Mouse (Mus musculus) brain, embryonic 14.5 days (tissue): ENCODE data around the gene Sec24c. TPM values are rescaled to one million over a fixed set of nuclear protein-coding genes. Genes with fewer than 3 reads are reported as not detected.
A peak's percentile ranks its signal among the peaks of the same experiment; 100 is the strongest.

ENCODE experiments used
- DNase-seq: peaks from one replicate; pipeline ENCODE4 v3.0.0-alpha.2; 2011; ENCODE audit warnings: low read depth
- CTCF ChIP-seq: fragments of 200-500 bp; IDR thresholded peaks from 2 replicates; pipeline ENCODE4 v1.5.1; 2012; ENCODE audit warnings: inconsistent platforms, mild to moderate bottlenecking, moderate library complexity, borderline replicate concordance; ENCODE audit not compliant: insufficient read depth, insufficient read length; ENCODE audit errors: extremely low read depth
- POLR2A ChIP-seq: fragments of 200-500 bp; IDR thresholded peaks from 2 replicates; pipeline ENCODE4 v1.6.1; 2012; ENCODE audit warnings: mild to moderate bottlenecking, inconsistent platforms, borderline replicate concordance; ENCODE audit not compliant: poor library complexity, insufficient read depth, insufficient read length, severe bottlenecking; ENCODE audit errors: extremely low read depth
- polyA plus RNA-seq: library from polyadenylated mRNA; depleted of rRNA; stranded (reverse); fragments of >200 nt; gene quantifications from 2 replicates; pipeline ENCODE4 v1.2.3, GENCODE M21; 2012

Gene Sec24c
- polyA plus RNA-seq, 1 experiment, result 159 TPM

GRCm38 (mm10) chr14:20662740-20663139 lies 11.4 kb upstream of the Sec24c start:
- DNase-seq, result no peak
- TF ChIP-seq CTCF (no peak), POLR2A (no peak)

- TF ChIP-seq POLR2A (no peak), CTCF (no peak)
- DNase-seq, result no peak
Observed at GRCm38 (mm10) chr14:20663601-20664000, 10.5 kb upstream of the Sec24c start.

DNA sequence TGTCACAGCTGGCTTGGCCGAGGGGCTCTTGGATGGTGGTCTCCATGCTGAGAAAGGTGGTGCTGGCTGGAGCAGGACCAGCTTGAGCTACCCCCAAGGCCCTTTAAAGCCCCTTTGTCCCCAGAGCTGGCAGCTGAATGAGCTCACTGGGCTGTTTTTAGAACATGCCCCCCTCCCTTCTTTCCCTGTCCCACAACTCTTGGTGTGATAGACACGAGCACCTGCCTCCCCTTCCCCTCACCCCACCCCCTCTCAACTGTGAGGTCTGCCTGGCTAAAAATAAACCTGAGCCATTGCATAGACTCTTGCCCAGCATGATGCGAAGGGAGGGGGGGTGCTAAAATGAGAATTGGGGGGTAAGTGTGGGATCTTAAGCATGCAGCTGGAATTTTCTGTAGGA lies 9.7 kb upstream of the Sec24c start:
- DNase-seq, result peak; percentile 45
- TF ChIP-seq CTCF (no peak), POLR2A (no peak)

GRCm38 (mm10) chr14:20667469-20667868 lies 6.6 kb upstream of the Sec24c start:
- no peak for TF ChIP-seq POLR2A
- TF ChIP-seq CTCF, result no peak
- no peak for DNase-seq

- TF ChIP-seq CTCF, result no peak
- TF ChIP-seq POLR2A, result no peak
- DNase-seq, result no peak
Observed at GRCm38 (mm10) chr14:20668154-20668810, 5.8 kb upstream of the Sec24c start, which contains the start of gene Synpo2l. Gene Synpo2l (minus strand): TSS chr14:20668354.

- peak; percentile 32 for DNase-seq
- peak; percentile 32; the same call in 1 of the 2 replicates for TF ChIP-seq CTCF
- TF ChIP-seq POLR2A, result no peak
Observed at GRCm38 (mm10) chr14:20672990-20673389, 1.1 kb upstream of the Sec24c start.

- DNase-seq, result no peak
- TF ChIP-seq CTCF (no peak), POLR2A (no peak)
Observed at GRCm38 (mm10) chr14:20673735-20674063, 409 bp upstream of the Sec24c start.

GRCm38 (mm10) chr14:20677906-20678305 lies 3.8 kb downstream of the Sec24c start:
- TF ChIP-seq CTCF (no peak), POLR2A (no peak)
- no peak for DNase-seq

- TF ChIP-seq POLR2A (no peak), CTCF (no peak)
- no peak for DNase-seq
Observed at GRCm38 (mm10) chr14:20681742-20682141, 7.6 kb downstream of the Sec24c start.

GRCm38 (mm10) chr14:20682498-20682897 lies 8.4 kb downstream of the Sec24c start:
- DNase-seq, result no peak
- TF ChIP-seq POLR2A (no peak), CTCF (no peak)

GRCm38 (mm10) chr14:20686576-20686975 lies 12.5 kb downstream of the Sec24c start:
- TF ChIP-seq POLR2A (no peak), CTCF (no peak)
- DNase-seq, result no peak

GRCm38 (mm10) chr14:20689009-20689408 lies 14.9 kb downstream of the Sec24c start:
- TF ChIP-seq POLR2A (no peak), CTCF (no peak)
- no peak for DNase-seq
